Mouse (Mus musculus): ENCODE measurements around the gene Armh4. TPM values are rescaled to one million over a fixed set of nuclear protein-coding genes. Genes with fewer than 3 reads are reported as not detected.

Armh4 gene
- polyA plus RNA-seq, 1 experiment = 34.3 TPM

DNA sequence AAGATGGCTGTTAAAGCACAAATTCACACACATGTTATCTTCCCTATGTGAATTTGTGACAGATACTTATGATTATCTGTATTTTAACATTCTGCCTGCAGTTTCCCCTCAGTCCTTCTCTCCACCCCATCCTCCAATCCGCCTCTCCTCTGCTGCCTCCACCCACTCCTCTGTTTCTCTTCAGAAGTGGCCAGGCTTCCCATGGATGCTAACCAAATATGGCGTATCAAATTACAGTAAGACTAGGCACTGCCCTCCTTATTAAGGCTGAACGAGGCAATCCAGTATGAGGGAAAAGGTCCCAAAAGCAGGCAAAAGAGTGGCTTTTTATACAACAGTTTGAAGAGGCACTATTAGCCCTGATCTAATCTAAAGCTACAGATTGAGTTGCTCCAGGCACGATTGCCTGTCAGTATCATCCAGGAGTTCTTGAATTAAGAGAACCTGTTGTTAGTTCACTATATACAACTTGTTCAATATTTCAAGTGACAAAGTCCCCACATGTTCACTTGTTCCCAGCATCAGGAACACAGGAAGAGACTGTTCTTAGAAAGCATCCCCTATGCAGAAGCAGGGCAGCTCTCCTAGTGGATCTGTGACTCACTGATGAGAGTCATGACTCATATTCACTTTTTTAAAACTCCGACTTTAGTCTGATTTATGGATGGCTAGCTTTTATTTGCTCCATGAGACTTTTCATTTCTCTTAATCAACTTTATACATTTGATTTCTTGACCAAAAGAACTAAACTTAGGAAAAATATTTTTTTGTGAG is 103.5 kb downstream of the Armh4 start:
- Histone ChIP-seq H3K4me3 (ENCODE audit: insufficient read depth, low read depth, low read length) (no peak overlapping the region), H3K4me1 (ENCODE audit: control insufficient read depth, insufficient read depth, low read length) (no peaks in the 10 kb centered on the region), H3K27ac (ENCODE audit: insufficient read depth, low read depth, low read length) (no peak overlapping the region)
- TF ChIP-seq CTCF (IDR thresholded peaks at IDR 0.05; ENCODE audit: insufficient read depth, low read depth, low read length) (no peak), POLR2A (IDR thresholded peaks at IDR 0.05; ENCODE audit: insufficient read depth, low read depth, low read length) (no peak)
- 56% methylated on average over 5 of the region's 5 CpGs for WGBS

DNA sequence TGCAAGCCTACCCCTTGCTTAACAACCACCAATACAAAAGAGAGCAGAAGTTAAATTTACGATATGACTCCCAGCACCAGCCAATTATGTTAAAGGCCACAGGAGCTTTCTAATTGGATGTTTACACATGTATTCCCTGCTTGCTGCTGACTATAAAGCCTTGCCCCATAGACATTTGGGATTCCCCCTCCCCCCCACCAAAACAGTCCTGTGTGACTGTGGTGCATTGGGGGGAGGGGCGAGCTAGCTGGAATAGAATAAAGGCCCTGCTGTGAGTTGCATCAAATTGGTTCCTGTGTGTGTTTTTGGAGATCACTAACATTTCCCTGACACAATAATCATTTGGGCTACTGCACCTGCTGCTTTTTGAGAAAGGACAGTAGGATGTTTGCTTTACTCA is 106.6 kb downstream of the Armh4 start:
- no peaks in the 10 kb centered on the region for H3K4me1 ChIP-seq (ENCODE audit: control insufficient read depth, insufficient read depth, low read length)
- H3K4me3 ChIP-seq (ENCODE audit: insufficient read depth, low read depth, low read length) = no peak overlapping the region
- H3K27ac ChIP-seq (ENCODE audit: insufficient read depth, low read depth, low read length) = no peak overlapping the region
- 67% methylated on average over 2 of the region's 2 CpGs for WGBS
- TF ChIP-seq CTCF (IDR thresholded peaks at IDR 0.05; ENCODE audit: insufficient read depth, low read depth, low read length) = no peak
- TF ChIP-seq POLR2A (IDR thresholded peaks at IDR 0.05; ENCODE audit: insufficient read depth, low read depth, low read length) = no peak

DNA sequence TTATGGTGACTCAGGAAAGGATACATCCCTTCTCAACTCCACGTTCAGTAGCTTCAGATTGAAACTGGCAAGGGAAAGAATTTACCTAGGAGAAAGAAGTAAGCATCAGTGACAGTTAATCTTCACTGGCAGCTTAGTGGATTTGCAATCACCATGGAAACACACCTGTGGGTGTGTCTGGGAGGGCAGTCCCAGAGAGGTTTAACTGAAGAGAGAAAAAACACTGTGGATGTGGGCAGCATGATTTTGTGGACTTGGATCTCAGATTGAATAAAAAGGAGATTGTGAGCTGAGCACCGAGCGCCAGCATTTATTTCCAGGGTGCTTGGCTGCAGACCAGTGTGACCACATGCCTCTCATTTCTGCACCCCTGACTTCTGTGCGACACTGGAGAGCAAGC is 122.7 kb downstream of the Armh4 start:
- TF ChIP-seq POLR2A (IDR thresholded peaks at IDR 0.05; ENCODE audit: insufficient read depth, low read depth, low read length) (no peak), CTCF (IDR thresholded peaks at IDR 0.05; ENCODE audit: insufficient read depth, low read depth, low read length) (no peak)
- H3K4me1 ChIP-seq (ENCODE audit: control insufficient read depth, insufficient read depth, low read length) = no peaks in the 10 kb centered on the region
- no peak overlapping the region for H3K4me3 ChIP-seq (ENCODE audit: insufficient read depth, low read depth, low read length)
- no peak overlapping the region for H3K27ac ChIP-seq (ENCODE audit: insufficient read depth, low read depth, low read length)
- WGBS = 55% methylated on average over 4 of the region's 4 CpGs

DNA sequence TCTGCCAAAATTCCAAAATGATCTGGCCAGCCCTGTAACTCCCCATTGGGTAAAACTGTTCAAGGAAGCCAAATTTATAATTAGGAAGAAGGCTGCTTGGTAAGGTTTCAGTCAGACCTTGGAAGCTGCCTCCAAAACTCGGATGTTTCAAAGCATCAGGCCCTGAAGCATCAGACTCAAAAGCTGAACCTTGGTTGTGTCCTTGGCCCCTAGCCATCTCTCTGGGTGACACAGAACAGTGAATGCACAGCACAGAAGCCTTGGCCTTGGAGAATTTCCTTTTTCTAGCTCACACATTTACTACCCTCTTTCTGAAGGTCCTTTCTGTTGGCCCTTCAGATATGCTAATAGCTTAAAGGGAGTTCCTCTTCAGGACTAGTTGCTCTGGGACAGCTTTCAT is 134.0 kb downstream of the Armh4 start:
- TF ChIP-seq POLR2A (IDR thresholded peaks at IDR 0.05; ENCODE audit: insufficient read depth, low read depth, low read length) (no peak), CTCF (IDR thresholded peaks at IDR 0.05; ENCODE audit: insufficient read depth, low read depth, low read length) (no peak)
- Histone ChIP-seq H3K27ac (ENCODE audit: insufficient read depth, low read depth, low read length) (no peak overlapping the region), H3K4me3 (ENCODE audit: insufficient read depth, low read depth, low read length) (no peak overlapping the region), H3K4me1 (ENCODE audit: control insufficient read depth, insufficient read depth, low read length) (no peaks in the 10 kb centered on the region)
- WGBS = 42% methylated on average over 1 of the region's 1 CpGs

DNA sequence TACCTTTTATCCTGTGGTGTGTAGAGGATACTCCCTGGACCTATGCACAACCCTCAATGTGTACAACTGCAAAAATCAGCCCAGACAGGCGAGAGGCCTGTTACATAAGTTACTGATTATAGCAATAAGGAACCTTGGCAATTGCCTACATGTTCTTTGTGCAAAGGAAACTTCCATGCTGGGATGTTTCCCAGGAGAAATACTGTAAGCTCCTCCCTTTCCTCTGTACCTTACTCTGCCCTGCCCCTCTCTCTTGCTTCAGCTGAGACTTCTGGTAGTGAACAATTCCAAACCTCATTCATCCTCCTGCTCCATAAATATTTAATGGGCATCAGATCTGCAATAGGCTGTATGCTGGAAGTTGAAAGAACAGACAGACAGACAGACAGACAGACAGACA is 145.8 kb downstream of the Armh4 start:
- 76% methylated on average over 1 of the region's 1 CpGs for WGBS
- Histone ChIP-seq H3K27ac (ENCODE audit: insufficient read depth, low read depth, low read length) (no peak overlapping the region), H3K4me3 (ENCODE audit: insufficient read depth, low read depth, low read length) (no peak overlapping the region), H3K4me1 (ENCODE audit: control insufficient read depth, insufficient read depth, low read length) (no peaks in the 10 kb centered on the region)
- no peak for TF ChIP-seq POLR2A (IDR thresholded peaks at IDR 0.05; ENCODE audit: insufficient read depth, low read depth, low read length)
- TF ChIP-seq CTCF (IDR thresholded peaks at IDR 0.05; ENCODE audit: insufficient read depth, low read depth, low read length) = no peak

DNA sequence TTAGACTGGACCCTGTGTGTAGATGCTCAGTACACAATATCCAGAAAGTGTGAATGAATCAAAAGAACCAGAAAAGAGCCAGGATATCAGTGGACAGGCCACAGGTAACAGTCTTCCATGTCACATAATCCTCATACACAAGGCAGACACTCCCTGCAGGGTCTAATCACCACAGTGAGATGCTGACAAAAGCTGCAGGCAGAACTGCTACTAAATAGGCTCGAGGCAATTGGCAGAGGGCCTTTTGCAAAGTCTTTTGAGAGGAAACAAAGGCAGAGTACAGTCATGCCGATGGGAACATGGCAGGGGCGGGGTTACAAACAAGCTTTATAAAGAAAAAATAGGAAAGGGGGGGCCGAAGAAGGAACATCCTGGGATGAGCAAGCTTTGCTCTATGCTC is 157.1 kb downstream of the Armh4 start:
- H3K4me3 ChIP-seq (ENCODE audit: insufficient read depth, low read depth, low read length) = no peak overlapping the region
- H3K4me1 ChIP-seq (ENCODE audit: control insufficient read depth, insufficient read depth, low read length) = no peaks in the 10 kb centered on the region
- no peak overlapping the region for H3K27ac ChIP-seq (ENCODE audit: insufficient read depth, low read depth, low read length)
- 18% methylated on average over 4 of the region's 4 CpGs for WGBS
- no peak for TF ChIP-seq CTCF (IDR thresholded peaks at IDR 0.05; ENCODE audit: insufficient read depth, low read depth, low read length)
- TF ChIP-seq POLR2A (IDR thresholded peaks at IDR 0.05; ENCODE audit: insufficient read depth, low read depth, low read length) = no peak

Other genes starting within 250 kb of the Armh4 start
- gene Olfr722, start 118.6 kb upstream of the Armh4 start, polyA plus RNA-seq (2012; ENCODE audit: insufficient read depth, insufficient read length, low replicate concordance, missing spikeins) = not detected in 2 replicates
- gene Olfr723, start 148.4 kb upstream of the Armh4 start, polyA plus RNA-seq (2012; ENCODE audit: insufficient read depth, insufficient read length, low replicate concordance, missing spikeins) = not detected in 2 replicates
- gene Olfr724, start 179.9 kb upstream of the Armh4 start, polyA plus RNA-seq (2012; ENCODE audit: insufficient read depth, insufficient read length, low replicate concordance, missing spikeins) = not detected in 2 replicates

Measured in olfactory bulb, adult 2 months (tissue).